Mouse (Mus musculus) erythroblast, adult 5-6 weeks (primary cell): Measurements from ENCODE around the gene Zfp414. TPM values are rescaled to one million over a fixed set of nuclear protein-coding genes. Genes with fewer than 3 reads are reported as not detected.
"Not testable (repeated sequence)": the region's sequence is repeated elsewhere in the genome, so short reads cannot be mapped to it uniquely, and the experiment has no call there.

Experiments
- ATAC-seq: replicated peaks from 2 replicates; pipeline ENCODE4 v1.8.0; 2016; ENCODE audit warnings: moderate number of reproducible peaks, mild to moderate bottlenecking, moderate TSS enrichment, inconsistent platforms; ENCODE audit not compliant: poor library complexity, low FRiP score, severe bottlenecking
- total RNA-seq, 2 experiments: library from RNA; stranded (forward) in 1 of 2; stranded (reverse) in 1 of 2; fragments of 150-400 nt in 1 of 2; fragments of 200-764, 138-1000 nt in 1 of 2; gene quantifications; 2 replicates each; pipeline versions ENCODE4 v1.2.3 to v1.2.4; 2015 to 2017; ENCODE audit warnings: low replicate concordance in 2 of 2

Gene Zfp414
- total RNA-seq (2015; ENCODE audit: low replicate concordance) (12.5 and 25.3 TPM in 2 replicates), total RNA-seq (2017; ENCODE audit: low replicate concordance) (4.3 and 8.0 TPM in 2 replicates)

GRCm38 (mm10) chr17:33628621-33629486, at the start of gene Zfp414:
TSS of gene Zfp414 (plus strand) at chr17:33629090.
- peak; percentile 94 for ATAC-seq

GRCm38 (mm10) chr17:33584061-33584460, 44.8 kb upstream of the Zfp414 start:
- no peak for ATAC-seq

GRCm38 (mm10) chr17:33586011-33586410, 42.9 kb upstream of the Zfp414 start:
- no peak for ATAC-seq

- ATAC-seq, result no peak
Observed at GRCm38 (mm10) chr17:33597271-33597670, 31.6 kb upstream of the Zfp414 start.

- ATAC-seq, result no peak
Observed at GRCm38 (mm10) chr17:33598506-33598905, 30.4 kb upstream of the Zfp414 start.

- no peak for ATAC-seq
Observed at GRCm38 (mm10) chr17:33599836-33600475, 28.9 kb upstream of the Zfp414 start.

- ATAC-seq, result no peak
Observed at GRCm38 (mm10) chr17:33600831-33601230, 28.1 kb upstream of the Zfp414 start.

GRCm38 (mm10) chr17:33601947-33602346, 26.9 kb upstream of the Zfp414 start:
- ATAC-seq, result no peak

- no peak for ATAC-seq
Observed at GRCm38 (mm10) chr17:33607273-33607672, 21.6 kb upstream of the Zfp414 start.

GRCm38 (mm10) chr17:33610548-33610947, 18.3 kb upstream of the Zfp414 start:
- no peak for ATAC-seq

- not testable (repeated sequence) for ATAC-seq
Observed at GRCm38 (mm10) chr17:33613726-33614125, 15.2 kb upstream of the Zfp414 start.

- no peak for ATAC-seq
Observed at GRCm38 (mm10) chr17:33627281-33627680, 1.6 kb upstream of the Zfp414 start.

GRCm38 (mm10) chr17:33629487-33630125, 716 bp downstream of the Zfp414 start:
- peak; percentile 72 for ATAC-seq

GRCm38 (mm10) chr17:33630171-33630895, 1.4 kb downstream of the Zfp414 start:
- ATAC-seq, result no peak

GRCm38 (mm10) chr17:33631236-33631635, 2.3 kb downstream of the Zfp414 start:
- ATAC-seq, result no peak

GRCm38 (mm10) chr17:33631796-33632195, 2.9 kb downstream of the Zfp414 start:
- ATAC-seq, result no peak

GRCm38 (mm10) chr17:33637038-33637437, 8.1 kb downstream of the Zfp414 start:
- no peak for ATAC-seq

GRCm38 (mm10) chr17:33637516-33638276, 8.8 kb downstream of the Zfp414 start, which contains the start of gene Pram1:
TSS of gene Pram1 (plus strand) at chr17:33638056.
- ATAC-seq, result no peak

- no peak for ATAC-seq
Observed at GRCm38 (mm10) chr17:33639743-33640142, 10.9 kb downstream of the Zfp414 start.
